Mouse (Mus musculus): ENCODE results near the gene Hmg20b. TPM values are rescaled to one million over a fixed set of nuclear protein-coding genes. Genes with fewer than 3 reads are reported as not detected.
A peak's percentile ranks its signal among the peaks of the same experiment; 100 is the strongest.

Hmg20b gene
- polyA plus RNA-seq, 1 experiment = 89.0 TPM

- no peaks in the 10 kb centered on the region for H3K27me3 ChIP-seq (ENCODE audit: control insufficient read depth, insufficient read depth, insufficient read length)
These were observed 28.4 kb upstream of the Hmg20b start for GRCm38 (mm10) chr10:81378553-81379182.

GRCm38 (mm10) chr10:81377793-81378552 is 27.7 kb upstream of the Hmg20b start, which contains the start of gene Fzr1:
TSS of gene Fzr1 (minus strand) at chr10:81378516.
- Histone ChIP-seq H3K36me3 (ENCODE audit: control insufficient read depth, insufficient read depth) (peaks cover 36% of the 10 kb centered on the region), H3K79me3 (ENCODE audit: low read depth) (peaks cover 49% of the 10 kb centered on the region), H3K79me2 (ENCODE audit: control insufficient read depth, insufficient read depth) (peaks cover 53% of the 10 kb centered on the region), H3K27me3 (ENCODE audit: control insufficient read depth, insufficient read depth, insufficient read length) (no peaks in the 10 kb centered on the region), H3ac (ENCODE audit: control insufficient read depth, insufficient read length, low read depth) (peak within 1 kb of the TSS; percentile 96), H3K4me3 (ENCODE audit: insufficient read depth, poor library complexity, severe bottlenecking) (peak within 1 kb of the TSS; percentile 97)
- TF ChIP-seq MYOD1 (IDR thresholded peaks at IDR 0.05; ENCODE audit: control insufficient read depth, insufficient read length, low read depth) = no peak
- no peak for TF ChIP-seq CEBPB (IDR thresholded peaks at IDR 0.05; ENCODE audit: low read depth)
- no peak for TF ChIP-seq FOSL1 (IDR thresholded peaks at IDR 0.05; ENCODE audit: insufficient read depth, low read length, poor library complexity, severe bottlenecking)
- TF ChIP-seq MAX (IDR thresholded peaks at IDR 0.05) = no peak
- TF ChIP-seq USF1 (IDR thresholded peaks at IDR 0.05; ENCODE audit: low read depth) = no peak
- TF ChIP-seq MYOG (IDR thresholded peaks at IDR 0.05; ENCODE audit: control insufficient read depth, extremely low read depth, insufficient read length) = no peak
- TF ChIP-seq CTCF (IDR thresholded peaks at IDR 0.05; ENCODE audit: control insufficient read depth, insufficient read depth, insufficient read length) = no peak

More at GRCm38 (mm10) chr10:81378553-81379182, 28.4 kb upstream of the Hmg20b start:
- Histone ChIP-seq H3K79me3 (ENCODE audit: low read depth) (peaks cover 42% of the 10 kb centered on the region), H3ac (ENCODE audit: control insufficient read depth, insufficient read length, low read depth) (peak overlapping the region; percentile 51), H3K36me3 (ENCODE audit: control insufficient read depth, insufficient read depth) (peaks cover 29% of the 10 kb centered on the region), H3K79me2 (ENCODE audit: control insufficient read depth, insufficient read depth) (peaks cover 46% of the 10 kb centered on the region), H3K4me3 (ENCODE audit: insufficient read depth, poor library complexity, severe bottlenecking) (peak overlapping the region; percentile 97)
- TF ChIP-seq FOSL1 (IDR thresholded peaks at IDR 0.05; ENCODE audit: insufficient read depth, low read length, poor library complexity, severe bottlenecking) (peak; percentile 10), MYOD1 (IDR thresholded peaks at IDR 0.05; ENCODE audit: control insufficient read depth, insufficient read length, low read depth) (no peak), CTCF (IDR thresholded peaks at IDR 0.05; ENCODE audit: control insufficient read depth, insufficient read depth, insufficient read length) (no peak)

GRCm38 (mm10) chr10:81377362-81377664 is 27.0 kb upstream of the Hmg20b start:
- no peak for TF ChIP-seq MAX (IDR thresholded peaks at IDR 0.05)
- no peak for TF ChIP-seq MYOD1 (IDR thresholded peaks at IDR 0.05; ENCODE audit: control insufficient read depth, insufficient read length, low read depth)
- Histone ChIP-seq H3ac (ENCODE audit: control insufficient read depth, insufficient read length, low read depth) (peak overlapping the region; percentile 96), H3K36me3 (ENCODE audit: control insufficient read depth, insufficient read depth) (peaks cover 43% of the 10 kb centered on the region), H3K79me2 (ENCODE audit: control insufficient read depth, insufficient read depth) (peaks cover 60% of the 10 kb centered on the region), H3K4me3 (ENCODE audit: insufficient read depth, poor library complexity, severe bottlenecking) (peak overlapping the region; percentile 97), H3K79me3 (ENCODE audit: low read depth) (peaks cover 52% of the 10 kb centered on the region), H3K27me3 (ENCODE audit: control insufficient read depth, insufficient read depth, insufficient read length) (no peaks in the 10 kb centered on the region)

GRCm38 (mm10) chr10:81376561-81377361 is 26.5 kb upstream of the Hmg20b start:
- Histone ChIP-seq H3K4me3 (ENCODE audit: insufficient read depth, poor library complexity, severe bottlenecking) (peak overlapping the region; percentile 97), H3K27me3 (ENCODE audit: control insufficient read depth, insufficient read depth, insufficient read length) (no peaks in the 10 kb centered on the region), H3K36me3 (ENCODE audit: control insufficient read depth, insufficient read depth) (peaks cover 46% of the 10 kb centered on the region), H3K79me3 (ENCODE audit: low read depth) (peaks cover 55% of the 10 kb centered on the region), H3ac (ENCODE audit: control insufficient read depth, insufficient read length, low read depth) (peak overlapping the region; percentile 96), H3K79me2 (ENCODE audit: control insufficient read depth, insufficient read depth) (peaks cover 66% of the 10 kb centered on the region)
- no peak for TF ChIP-seq CTCF (IDR thresholded peaks at IDR 0.05; ENCODE audit: control insufficient read depth, insufficient read depth, insufficient read length)
- TF ChIP-seq CEBPB (IDR thresholded peaks at IDR 0.05; ENCODE audit: low read depth) = no peak
- TF ChIP-seq MAX (IDR thresholded peaks at IDR 0.05) = no peak
- TF ChIP-seq USF1 (IDR thresholded peaks at IDR 0.05; ENCODE audit: low read depth) = no peak
- no peak for TF ChIP-seq MYOG (IDR thresholded peaks at IDR 0.05; ENCODE audit: control insufficient read depth, extremely low read depth, insufficient read length)
- no peak for TF ChIP-seq FOSL1 (IDR thresholded peaks at IDR 0.05; ENCODE audit: insufficient read depth, low read length, poor library complexity, severe bottlenecking)
- no peak for TF ChIP-seq MYOD1 (IDR thresholded peaks at IDR 0.05; ENCODE audit: control insufficient read depth, insufficient read length, low read depth)

GRCm38 (mm10) chr10:81375322-81375721 is 25.0 kb upstream of the Hmg20b start:
- TF ChIP-seq USF1 (IDR thresholded peaks at IDR 0.05; ENCODE audit: low read depth) = no peak
- no peak for TF ChIP-seq CTCF (IDR thresholded peaks at IDR 0.05; ENCODE audit: control insufficient read depth, insufficient read depth, insufficient read length)
- TF ChIP-seq MYOG (IDR thresholded peaks at IDR 0.05; ENCODE audit: control insufficient read depth, extremely low read depth, insufficient read length) = no peak
- no peak for TF ChIP-seq CEBPB (IDR thresholded peaks at IDR 0.05; ENCODE audit: low read depth)
- TF ChIP-seq MAX (IDR thresholded peaks at IDR 0.05) = no peak
- no peak for TF ChIP-seq MYOD1 (IDR thresholded peaks at IDR 0.05; ENCODE audit: control insufficient read depth, insufficient read length, low read depth)
- TF ChIP-seq FOSL1 (IDR thresholded peaks at IDR 0.05; ENCODE audit: insufficient read depth, low read length, poor library complexity, severe bottlenecking) = no peak
- Histone ChIP-seq H3K27me3 (ENCODE audit: control insufficient read depth, insufficient read depth, insufficient read length) (no peaks in the 10 kb centered on the region), H3K79me3 (ENCODE audit: low read depth) (peaks cover 55% of the 10 kb centered on the region), H3K79me2 (ENCODE audit: control insufficient read depth, insufficient read depth) (peaks cover 72% of the 10 kb centered on the region), H3K4me3 (ENCODE audit: insufficient read depth, poor library complexity, severe bottlenecking) (no peak overlapping the region), H3ac (ENCODE audit: control insufficient read depth, insufficient read length, low read depth) (no peak overlapping the region), H3K36me3 (ENCODE audit: control insufficient read depth, insufficient read depth) (peaks cover 48% of the 10 kb centered on the region)
